Mouse (Mus musculus): ENCODE measurements around the gene Cacna1i.

The Cacna1i gene

GRCm38 (mm10) chr15:80334766-80335165 lies 47.7 kb downstream of the Cacna1i start:
- peak; percentile 60 to 68 for DNase-seq

- DNase-seq = peak; percentile 76 to 77
Observed at GRCm38 (mm10) chr15:80335196-80335595, 48.2 kb downstream of the Cacna1i start.

- DNase-seq = peak; percentile 83 to 90
Observed at GRCm38 (mm10) chr15:80340348-80340747, 53.3 kb downstream of the Cacna1i start.

- DNase-seq = peak; percentile 50 to 51
Observed at GRCm38 (mm10) chr15:80342394-80342793, 55.4 kb downstream of the Cacna1i start.

- peak; percentile 98 for DNase-seq
Observed at GRCm38 (mm10) chr15:80343031-80343430, 56.0 kb downstream of the Cacna1i start.

GRCm38 (mm10) chr15:80343731-80344130 lies 56.7 kb downstream of the Cacna1i start:
- peak; percentile 41 to 50 for DNase-seq

- DNase-seq = peak in 1 of 2 experiments; percentile 44
Observed at GRCm38 (mm10) chr15:80346510-80346909, 59.5 kb downstream of the Cacna1i start.

GRCm38 (mm10) chr15:80350431-80350830 lies 63.4 kb downstream of the Cacna1i start:
- no peak for DNase-seq

- peak; percentile 87 to 92 for DNase-seq
Observed at GRCm38 (mm10) chr15:80358798-80359197, 71.8 kb downstream of the Cacna1i start.

GRCm38 (mm10) chr15:80361780-80362508 lies 74.9 kb downstream of the Cacna1i start:
- DNase-seq = peak; percentile 63 to 70

- peak; percentile 78 to 86 for DNase-seq
Observed at GRCm38 (mm10) chr15:80362509-80363172, 75.6 kb downstream of the Cacna1i start.

- DNase-seq = no peak
Observed at GRCm38 (mm10) chr15:80363821-80364715, 77.0 kb downstream of the Cacna1i start.

- DNase-seq = peak; percentile 52 to 59
Observed at GRCm38 (mm10) chr15:80366899-80367298, 79.9 kb downstream of the Cacna1i start.

GRCm38 (mm10) chr15:80373219-80373964 lies 86.4 kb downstream of the Cacna1i start:
- DNase-seq = peak in 1 of 2 experiments; percentile 53

- no peak for DNase-seq
Observed at GRCm38 (mm10) chr15:80374854-80375253, 87.8 kb downstream of the Cacna1i start.

- no peak for DNase-seq
Observed at GRCm38 (mm10) chr15:80387185-80387584, 100.1 kb downstream of the Cacna1i start.

- DNase-seq = no peak
Observed at GRCm38 (mm10) chr15:80391791-80392190, 104.8 kb downstream of the Cacna1i start.

GRCm38 (mm10) chr15:80395035-80395434 lies 108.0 kb downstream of the Cacna1i start:
- DNase-seq = peak; percentile 51 to 66

GRCm38 (mm10) chr15:80399451-80399850 lies 112.4 kb downstream of the Cacna1i start:
- peak; percentile 31 to 42 for DNase-seq

GRCm38 (mm10) chr15:80401387-80401898 lies 114.4 kb downstream of the Cacna1i start:
- DNase-seq = no peak

GRCm38 (mm10) chr15:80401980-80402379 lies 114.9 kb downstream of the Cacna1i start:
- no peak for DNase-seq

GRCm38 (mm10) chr15:80407873-80408272 lies 120.8 kb downstream of the Cacna1i start:
- peak; percentile 57 to 60 for DNase-seq
